ENCODE assay signal across 17 mouse cellular contexts in the genomic region with DNA sequence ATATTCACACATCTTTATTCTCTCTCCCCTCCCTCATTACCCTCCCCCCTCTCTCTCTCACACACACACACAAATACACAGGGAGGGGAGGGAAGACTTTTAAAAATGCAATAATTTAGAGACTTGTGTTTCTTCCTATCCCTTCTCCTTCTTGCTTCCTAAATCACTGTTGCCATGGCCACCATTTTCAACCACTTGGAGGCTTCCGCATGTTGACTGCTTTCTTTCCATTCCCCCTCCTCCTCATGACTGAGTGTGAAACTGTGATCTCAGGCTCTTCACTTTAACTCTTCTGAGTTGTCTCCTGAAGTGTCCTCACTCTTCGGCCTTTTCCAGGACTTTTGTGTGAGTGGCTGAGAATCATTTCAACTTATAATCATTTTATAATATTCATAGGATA.
DNase-seq lines count a peak whose midpoint lies in the region; ATAC-seq and TF ChIP-seq lines count a peak whose summit lies in the region.
"Had no signal": no experiment of that assay in that cellular context is flagged by ENCODE, and none has a peak within 500 bp of the region (broad histone marks: within the 10 kb centered on the region; RNA-seq: fewer than 3 reads in every experiment).

No protein-coding gene starts in this region.

- H3K9ac ChIP-seq in heart, embryonic 13.5 days, result no peak overlapping the region
- no peak overlapping the region for H3K9ac ChIP-seq in midbrain, postnatal 0 days (replicated peaks; ENCODE audit: low read length, poor library complexity, severe bottlenecking)
- H3K9ac ChIP-seq in midbrain, embryonic 11.5 days (ENCODE audit: low read length), result no peak overlapping the region
- H3K9ac ChIP-seq in intestine, embryonic 14.5 days (ENCODE audit: low read length), result no peak overlapping the region
- H3K9ac ChIP-seq: embryonic facial prominence, embryonic 12.5 days; neural tube, embryonic 13.5 days had no signal

- no peak for DNase-seq in heart, adult 9 months (ENCODE audit: low spot score in 2 of 2)
- DNase-seq in midbrain, postnatal 0 days (ENCODE audit: low spot score), result peak; percentile 32
- DNase-seq in midbrain, embryonic 11.5 days (ENCODE audit: low spot score, missing footprints), result no peak
- no peak for DNase-seq in intestine, embryonic 14.5 days (ENCODE audit: low spot score)
- DNase-seq in telencephalon, adult 2 months (ENCODE audit: low read depth, low spot score), result peak; percentile 58
- no peak for DNase-seq in kidney, adult 18-20 months
- DNase-seq: cerebellum, postnatal 14 days; kidney, postnatal 4 days; liver; lung, postnatal 14 days; midbrain, embryonic 14.5 days; thymus, postnatal 4 days had no signal

- 60% methylated on average over 2 of the region's 2 CpGs for WGBS in heart, embryonic 13.5 days
- WGBS in midbrain, postnatal 0 days, result 56% methylated on average over 2 of the region's 2 CpGs
- WGBS in midbrain, embryonic 11.5 days, result 85% methylated on average over 2 of the region's 2 CpGs
- WGBS in intestine, embryonic 14.5 days, result 66% methylated on average over 2 of the region's 2 CpGs

- H3K36me3 ChIP-seq in heart, embryonic 13.5 days, result no peaks in the 10 kb centered on the region
- H3K36me3 ChIP-seq in midbrain, postnatal 0 days (ENCODE audit: insufficient read depth, low read length), result no peaks in the 10 kb centered on the region
- H3K36me3 ChIP-seq in midbrain, embryonic 11.5 days (ENCODE audit: control insufficient read depth, insufficient read depth, low read length), result no peaks in the 10 kb centered on the region
- no peaks in the 10 kb centered on the region for H3K36me3 ChIP-seq in intestine, embryonic 14.5 days (ENCODE audit: control insufficient read depth, insufficient read depth, low read length)
- H3K36me3 ChIP-seq: embryonic facial prominence, embryonic 12.5 days; neural tube, embryonic 13.5 days had no signal

- no peaks in the 10 kb centered on the region for H3K27me3 ChIP-seq in heart, embryonic 13.5 days (replicated peaks)
- H3K27me3 ChIP-seq in midbrain, postnatal 0 days (ENCODE audit: insufficient read depth, low read length), result no peaks in the 10 kb centered on the region
- no peaks in the 10 kb centered on the region for H3K27me3 ChIP-seq in midbrain, embryonic 11.5 days (ENCODE audit: control insufficient read depth, insufficient read depth, low read length)
- H3K27me3 ChIP-seq in intestine, embryonic 14.5 days (replicated peaks; ENCODE audit: control insufficient read depth, insufficient read depth, low read length), result no peaks in the 10 kb centered on the region
- H3K27me3 ChIP-seq: embryonic facial prominence, embryonic 12.5 days; neural tube, embryonic 13.5 days had no signal

- H3K4me2 ChIP-seq in heart, embryonic 13.5 days, result no peak overlapping the region
- no peak overlapping the region for H3K4me2 ChIP-seq in midbrain, postnatal 0 days (ENCODE audit: low read depth, low read length, poor library complexity, severe bottlenecking)
- no peak overlapping the region for H3K4me2 ChIP-seq in midbrain, embryonic 11.5 days
- H3K4me2 ChIP-seq in intestine, embryonic 14.5 days (ENCODE audit: low read length), result no peak overlapping the region
- H3K4me2 ChIP-seq: embryonic facial prominence, embryonic 12.5 days; heart, embryonic 11.5 days; neural tube, embryonic 13.5 days had no signal

- H3K27ac ChIP-seq in heart, embryonic 13.5 days (replicated peaks), result peak overlapping the region; percentile 87
- H3K27ac ChIP-seq in midbrain, postnatal 0 days (ENCODE audit: low read depth, low read length), result no peak overlapping the region
- no peak overlapping the region for H3K27ac ChIP-seq in midbrain, embryonic 11.5 days (ENCODE audit: low read depth, low read length)
- H3K27ac ChIP-seq in intestine, embryonic 14.5 days (ENCODE audit: low read depth), result peak overlapping the region; percentile 93
- H3K27ac ChIP-seq: neural tube, embryonic 13.5 days had no signal

- ATAC-seq in heart, embryonic 13.5 days (ENCODE audit: extremely low read depth, insufficient number of reproducible peaks, low FRiP score, low TSS enrichment), result no peak
- no peak for ATAC-seq in midbrain, postnatal 0 days (ENCODE audit: low FRiP score)
- no peak for ATAC-seq in midbrain, embryonic 11.5 days (ENCODE audit: low FRiP score)
- no peak for ATAC-seq in intestine, embryonic 14.5 days (replicated peaks; ENCODE audit: low FRiP score, low TSS enrichment, low read depth)
- ATAC-seq: CD4-positive, CD25-positive, alpha-beta regulatory T cell, adult 4 months had no signal

- no peak for TF ChIP-seq CTCF in midbrain, postnatal 0 days (IDR thresholded peaks at IDR 0.05)

- peaks cover 43% of the 10 kb centered on the region for H3K4me1 ChIP-seq in heart, embryonic 13.5 days
- H3K4me1 ChIP-seq in midbrain, postnatal 0 days (ENCODE audit: insufficient read depth, low read length), result no peaks in the 10 kb centered on the region
- H3K4me1 ChIP-seq in midbrain, embryonic 11.5 days (ENCODE audit: control insufficient read depth, insufficient read depth, low read length), result no peaks in the 10 kb centered on the region; the same call in 1 of the 2 replicates
- peaks cover 18% of the 10 kb centered on the region for H3K4me1 ChIP-seq in intestine, embryonic 14.5 days (replicated peaks; ENCODE audit: control insufficient read depth, insufficient read depth, low read length)

- H3K9me3 ChIP-seq in heart, embryonic 13.5 days, result no peaks in the 10 kb centered on the region
- H3K9me3 ChIP-seq in midbrain, postnatal 0 days (ENCODE audit: low read length), result no peaks in the 10 kb centered on the region
- no peaks in the 10 kb centered on the region for H3K9me3 ChIP-seq in midbrain, embryonic 11.5 days (ENCODE audit: control insufficient read depth, low read length)
- H3K9me3 ChIP-seq in intestine, embryonic 14.5 days (ENCODE audit: control insufficient read depth, low read length), result no peaks in the 10 kb centered on the region
- H3K9me3 ChIP-seq: embryonic facial prominence, embryonic 12.5 days; neural tube, embryonic 13.5 days had no signal

- no peak overlapping the region for H3K4me3 ChIP-seq in heart, embryonic 13.5 days
- no peak overlapping the region for H3K4me3 ChIP-seq in midbrain, postnatal 0 days (ENCODE audit: low read depth, low read length)
- no peak overlapping the region for H3K4me3 ChIP-seq in midbrain, embryonic 11.5 days (ENCODE audit: low read depth, low read length)
- no peak overlapping the region for H3K4me3 ChIP-seq in intestine, embryonic 14.5 days (ENCODE audit: low read depth, low read length)
- H3K4me3 ChIP-seq: embryonic facial prominence, embryonic 12.5 days; neural tube, embryonic 13.5 days had no signal

Comparison
In these comparisons a context has a peak if more than half of its experiments do, and no peak if none do; other contexts are left out.
1. DNase-seq: peak in midbrain, postnatal 0 days (single experiment) and telencephalon, adult 2 months (single experiment); none in heart, adult 9 months (0 of 2), midbrain, embryonic 11.5 days (single experiment), intestine, embryonic 14.5 days (single experiment) and kidney, adult 18-20 months (single experiment).
2. H3K27ac ChIP-seq: peak in heart, embryonic 13.5 days (single experiment) and intestine, embryonic 14.5 days (single experiment); none in midbrain, postnatal 0 days (single experiment) and midbrain, embryonic 11.5 days (single experiment).